Mouse (Mus musculus): Measurements from ENCODE around the gene Ucn3. TPM values are rescaled to one million over a fixed set of nuclear protein-coding genes. Genes with fewer than 3 reads are reported as not detected.

The Ucn3 gene
- not detected in 2 replicates for polyA plus RNA-seq (2012; rRNA removed)

DNA sequence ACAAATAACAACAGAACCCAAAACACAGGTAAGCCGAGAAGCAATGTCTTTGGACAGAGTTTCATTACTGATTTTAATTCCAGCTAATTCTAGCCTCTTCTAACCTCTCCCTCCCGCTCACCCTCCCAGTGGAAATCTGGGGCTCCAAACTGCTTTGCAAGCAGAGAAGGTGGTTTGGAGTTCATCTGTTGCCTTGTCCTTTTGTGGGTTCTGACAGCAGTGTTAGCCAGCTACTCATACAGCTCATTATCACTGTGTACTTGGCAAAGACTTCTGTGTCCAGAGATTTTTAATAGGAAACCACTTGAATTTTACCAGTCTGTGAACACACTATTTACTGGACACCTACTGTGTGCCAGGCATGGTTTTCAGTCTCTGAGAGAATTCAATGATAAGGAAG is at the start of gene Ucn3:
TSS of gene Ucn3 (minus strand) at position 101 of the 400 bp plus-strand sequence.

DNA sequence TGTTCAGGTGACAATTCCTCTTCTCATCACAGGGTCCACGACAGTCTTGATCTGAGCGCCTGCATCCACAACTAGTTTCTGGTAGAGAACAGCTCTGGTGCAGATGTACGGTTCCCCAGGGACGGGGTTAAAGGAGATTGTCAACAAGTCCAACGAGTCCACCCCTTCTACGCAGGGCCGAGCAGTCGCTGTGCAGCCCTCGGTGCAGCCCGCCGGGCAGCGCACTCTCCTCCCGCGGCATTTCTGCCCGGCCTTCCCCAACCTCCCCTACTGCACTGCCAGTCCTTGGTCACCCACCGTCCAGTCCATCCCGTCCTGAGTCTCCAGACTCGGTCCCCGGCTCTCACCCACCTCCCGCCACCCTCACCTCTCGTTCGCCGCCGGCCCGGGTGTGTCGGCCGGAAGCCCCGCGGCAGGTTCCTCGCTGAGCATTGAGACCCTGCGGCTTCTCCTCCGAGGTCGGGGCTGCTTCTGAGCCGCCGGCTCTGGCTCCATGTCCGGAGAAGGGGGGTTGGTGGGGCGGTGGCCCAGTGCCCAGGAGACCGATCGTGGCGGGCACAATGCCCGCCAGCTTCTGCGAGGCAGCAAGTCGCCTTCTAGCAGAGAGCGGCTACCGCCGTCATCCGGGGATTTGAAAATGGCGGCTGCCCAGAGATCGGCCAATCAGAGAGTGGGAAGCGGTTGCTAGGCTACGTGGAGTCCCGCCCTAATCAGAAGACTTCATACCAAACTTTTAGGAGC is 27.4 kb downstream of the Ucn3 start, which contains the start of the genes Net1 and Tubal3:
TSS of gene Net1 (minus strand) at position 650 of the 741 bp plus-strand sequence.
TSS of gene Tubal3 (plus strand) at position 704 of the 741 bp plus-strand sequence.

Other genes with a start within 250 kb of the Ucn3 start
- 0.42 and 0.57 TPM in 2 replicates for gene Calml3, start 141.0 kb downstream of the Ucn3 start, polyA plus RNA-seq (2012; rRNA removed)
- gene Calm4, start 107.6 kb downstream of the Ucn3 start, polyA plus RNA-seq (2012; rRNA removed) = 0.06 TPM in 1 of 2 replicates, not detected in the other
- gene Calm5, start 91.2 kb downstream of the Ucn3 start, polyA plus RNA-seq (2012; rRNA removed) = not detected in 2 replicates
- 23.6 and 44.8 TPM in 2 replicates for gene Net1, start 27.1 kb downstream of the Ucn3 start, polyA plus RNA-seq (2012; rRNA removed)
- not detected in 2 replicates for gene Tubal3, start 27.1 kb downstream of the Ucn3 start, polyA plus RNA-seq (2012; rRNA removed)
- 0.10 and 0.31 TPM in 2 replicates for gene Akr1c14, start 103.7 kb upstream of the Ucn3 start, polyA plus RNA-seq (2012; rRNA removed)
- gene Akr1c18, start 205.3 kb upstream of the Ucn3 start, polyA plus RNA-seq (2012; rRNA removed) = not detected in 2 replicates
- gene Akr1c13, start 245.8 kb upstream of the Ucn3 start, polyA plus RNA-seq (2012; rRNA removed) = 1.2 and 1.4 TPM in 2 replicates